Mouse (Mus musculus) hindbrain, embryonic 11.5 days (tissue): ENCODE results near the gene Gnai2. TPM values are rescaled to one million over a fixed set of nuclear protein-coding genes. Genes with fewer than 3 reads are reported as not detected.

Experiments used
- ATAC-seq: fragments of 200-750 bp; cut with Nextera tagmentation; 2 replicates; pipeline ENCODE4 v1.8.0; 2017; ENCODE audit warnings: mild to moderate bottlenecking, moderate TSS enrichment, moderate library complexity; ENCODE audit not compliant: low FRiP score
- DNase-seq: peaks from one replicate; pipeline ENCODE4 v3.0.0-alpha.2; 2015; ENCODE audit warnings: low spot score
- H3K27ac ChIP-seq: fragments of 300-500 bp; sonication (generic); 2 replicates; pipeline ENCODE4 v1.5.1; 2014; ENCODE audit warnings: mild to moderate bottlenecking, low read depth, low read length
- H3K27me3 ChIP-seq: fragments of 300-500 bp; sonication (generic); 2 replicates; pipeline ENCODE4 v1.6.1; 2014; ENCODE audit warnings: mild to moderate bottlenecking, low read length, moderate library complexity, mixed read lengths; ENCODE audit not compliant: control insufficient read depth, insufficient read depth
- H3K36me3 ChIP-seq: fragments of 300-500 bp; sonication (generic); 2 replicates; pipeline ENCODE4 v1.6.1; 2014; ENCODE audit warnings: mild to moderate bottlenecking, low read length, moderate library complexity, mixed read lengths; ENCODE audit not compliant: control insufficient read depth, insufficient read depth
- H3K4me1 ChIP-seq: fragments of 300-500 bp; sonication (generic); replicated peaks from 2 replicates; pipeline ENCODE4 v1.6.1; 2014; ENCODE audit warnings: low read length, mixed read lengths; ENCODE audit not compliant: control insufficient read depth, insufficient read depth
- H3K4me2 ChIP-seq: fragments of 300-500 bp; sonication (generic); replicated peaks from 2 replicates; pipeline ENCODE4 v1.6.1; 2014; ENCODE audit warnings: mild to moderate bottlenecking, low read depth, low read length
- H3K4me3 ChIP-seq: fragments of 300-500 bp; sonication (generic); 2 replicates; pipeline ENCODE4 v1.5.1; 2014; ENCODE audit warnings: low read depth, low read length
- H3K9ac ChIP-seq: fragments of 300-500 bp; sonication (generic); 2 replicates; pipeline ENCODE4 v1.6.1; 2014; ENCODE audit warnings: low read depth, low read length
- H3K9me3 ChIP-seq: fragments of 300-500 bp; sonication (generic); 2 replicates; pipeline ENCODE4 v1.6.1; 2016; ENCODE audit warnings: low read length; ENCODE audit not compliant: control insufficient read depth
- WGBS: fragments of 180-500 bp; shearing (Covaris S2); extraction: QIAGEN DNeasy Blood & Tissue Kit; methylation state at CpG from one replicate; pipeline ENCODE4 v1.1.7; 2014; 5-methylcytosine and 5-hydroxymethylcytosine counted together
- polyA plus RNA-seq: library from polyadenylated mRNA; unstranded; fragments of >200 nt; fragmentation: Nextera tagmentation; extraction: Ambion mirVana; gene quantifications from 2 replicates; pipeline ENCODE4 v1.2.1, GENCODE M21; 2014

Gene Gnai2
- polyA plus RNA-seq, 1 experiment from 2014 or later: 529 TPM

GRCm38 (mm10) chr9:107624951-107625350, 10.2 kb downstream of the Gnai2 start:
- 86% methylated on average over 3 of the region's 3 CpGs for WGBS
- peaks cover 11% of the 10 kb centered on the region for H3K36me3 ChIP-seq
- H3K9me3 ChIP-seq: no peaks in the 10 kb centered on the region
- H3K9ac ChIP-seq: no peak overlapping the region; the same call in 1 of the 2 replicates
- DNase-seq (no peak), ATAC-seq (no peak)
- peaks cover 38% of the 10 kb centered on the region for H3K4me1 ChIP-seq
- no peak overlapping the region for H3K4me2 ChIP-seq
- H3K4me3 ChIP-seq: no peak overlapping the region
- no peaks in the 10 kb centered on the region for H3K27me3 ChIP-seq
- 0 out of 2 replicates have a peak overlapping the region, but pooled peaks have one; percentile 20 for H3K27ac ChIP-seq

DNA sequence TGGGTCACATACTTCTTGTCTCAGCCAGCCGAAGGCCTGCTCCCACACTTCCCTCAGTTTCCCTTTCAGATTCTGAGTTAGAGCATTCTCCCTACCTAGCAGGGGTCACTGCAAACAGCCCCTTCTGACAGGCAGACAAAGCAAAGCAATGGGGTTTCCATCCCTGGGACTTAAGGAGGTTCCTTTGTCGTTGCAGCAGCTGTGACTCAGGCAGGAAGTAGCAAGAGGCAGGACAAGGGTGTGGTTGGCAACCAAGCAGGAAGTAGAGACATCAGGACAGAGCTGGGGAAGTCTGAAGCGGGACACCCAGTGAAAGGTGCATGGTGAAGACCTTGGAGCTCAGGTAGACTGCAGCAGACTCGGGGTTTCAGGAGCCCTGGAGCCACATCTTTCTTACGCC, 10.6 kb downstream of the Gnai2 start:
- peaks cover 15% of the 10 kb centered on the region for H3K36me3 ChIP-seq
- WGBS: 71% methylated on average over 5 of the region's 5 CpGs
- DNase-seq (no peak), ATAC-seq (no peak)
- H3K4me2 ChIP-seq: no peak overlapping the region
- 0 out of 2 replicates have a peak overlapping the region, but pooled peaks have one; percentile 20 for H3K27ac ChIP-seq
- no peaks in the 10 kb centered on the region for H3K27me3 ChIP-seq
- peaks cover 34% of the 10 kb centered on the region for H3K4me1 ChIP-seq
- H3K9me3 ChIP-seq: no peaks in the 10 kb centered on the region
- H3K9ac ChIP-seq: no peak overlapping the region; the same call in 1 of the 2 replicates
- H3K4me3 ChIP-seq: no peak overlapping the region

GRCm38 (mm10) chr9:107620954-107621353, 14.2 kb downstream of the Gnai2 start:
- Histone ChIP-seq H3K9me3 (no peaks in the 10 kb centered on the region), H3K4me2 (no peak overlapping the region), H3K27me3 (no peaks in the 10 kb centered on the region), H3K27ac (no peak overlapping the region), H3K4me3 (no peak overlapping the region), H3K9ac (no peak overlapping the region), H3K4me1 (peaks cover 2% of the 10 kb centered on the region; the same call in 1 of the 2 replicates), H3K36me3 (peaks cover 28% of the 10 kb centered on the region)
- no peak for DNase-seq
- ATAC-seq: no peak

DNA sequence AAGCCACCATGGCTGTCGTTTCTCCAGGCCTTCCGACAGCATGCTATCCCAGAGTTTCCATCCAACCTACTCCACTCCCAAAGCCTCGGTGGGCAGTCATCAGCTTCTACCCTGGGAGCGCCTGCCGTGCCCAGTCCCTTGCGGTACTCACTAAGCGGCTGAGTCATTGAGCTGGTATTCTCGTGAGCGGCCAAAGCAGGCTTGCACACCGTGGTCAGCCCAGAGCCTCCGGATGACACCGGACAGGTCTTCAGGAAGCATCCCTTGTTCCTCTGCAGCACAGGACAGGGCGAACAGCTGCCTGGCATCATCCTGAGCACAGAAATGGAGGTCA, 15.7 kb downstream of the Gnai2 start:
- Histone ChIP-seq H3K9me3 (no peaks in the 10 kb centered on the region), H3K36me3 (peaks cover 32% of the 10 kb centered on the region), H3K4me2 (no peak overlapping the region), H3K27me3 (no peaks in the 10 kb centered on the region), H3K9ac (no peak overlapping the region), H3K4me1 (peaks cover 7% of the 10 kb centered on the region), H3K27ac (0 out of 2 replicates have a peak overlapping the region, but pooled peaks have one; percentile 27), H3K4me3 (no peak overlapping the region)
- DNase-seq (no peak), ATAC-seq (no peak)
- WGBS: 84% methylated on average over 13 of the region's 13 CpGs

DNA sequence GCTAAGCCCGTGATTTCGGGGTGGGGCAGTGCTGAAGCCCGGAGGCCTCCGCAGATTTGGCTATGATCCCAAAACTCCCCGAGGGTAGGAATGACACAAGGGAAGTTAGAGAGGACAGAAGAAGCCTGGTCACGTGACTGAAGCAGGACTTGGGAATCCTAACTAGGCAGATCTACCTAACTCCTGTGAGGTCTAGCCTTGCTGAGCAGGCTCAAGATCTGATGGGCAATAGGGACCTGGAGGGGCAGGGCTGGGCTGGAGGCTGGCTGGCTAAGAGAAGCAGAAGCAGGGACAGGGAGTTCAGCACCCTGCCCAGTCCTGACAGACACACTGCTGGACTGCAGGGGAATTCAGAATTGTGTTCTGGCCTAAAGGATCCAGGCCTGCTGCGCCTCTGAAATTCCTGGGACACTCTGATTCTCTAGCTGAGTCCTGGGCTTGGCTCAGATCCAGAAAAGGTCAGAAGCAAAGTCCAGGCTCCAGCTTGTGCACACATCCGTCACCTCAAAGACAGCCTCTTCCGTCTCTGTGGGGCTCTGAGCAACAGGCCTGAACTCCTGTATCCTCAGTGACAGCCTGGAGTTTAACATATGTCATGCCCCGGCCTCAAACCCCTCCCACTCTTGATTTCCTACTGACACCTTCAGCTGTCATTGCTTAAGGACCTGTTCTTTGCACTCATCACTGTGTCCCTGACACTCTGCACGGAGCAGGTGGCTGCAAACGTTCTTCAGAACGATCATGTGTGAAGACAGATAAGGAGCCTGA, 16.2 kb downstream of the Gnai2 start:
- Histone ChIP-seq H3K4me2 (no peak overlapping the region), H3K9me3 (no peaks in the 10 kb centered on the region), H3K4me3 (no peak overlapping the region), H3K27ac (peak overlapping the region; percentile 17; the same call in 1 of the 2 replicates), H3K9ac (no peak overlapping the region), H3K27me3 (no peaks in the 10 kb centered on the region), H3K36me3 (peaks cover 30% of the 10 kb centered on the region), H3K4me1 (peaks cover 7% of the 10 kb centered on the region)
- ATAC-seq: no peak
- no peak for DNase-seq
- 80% methylated on average over 13 of the region's 13 CpGs for WGBS

GRCm38 (mm10) chr9:107618098-107618497, 17.1 kb downstream of the Gnai2 start:
- Histone ChIP-seq H3K27ac (no peak overlapping the region), H3K9ac (no peak overlapping the region), H3K36me3 (peaks cover 29% of the 10 kb centered on the region), H3K4me3 (no peak overlapping the region), H3K9me3 (no peaks in the 10 kb centered on the region), H3K27me3 (no peaks in the 10 kb centered on the region), H3K4me2 (no peak overlapping the region), H3K4me1 (peaks cover 7% of the 10 kb centered on the region)
- 93% methylated on average over 6 of the region's 6 CpGs for WGBS
- ATAC-seq: no peak
- no peak for DNase-seq

DNA sequence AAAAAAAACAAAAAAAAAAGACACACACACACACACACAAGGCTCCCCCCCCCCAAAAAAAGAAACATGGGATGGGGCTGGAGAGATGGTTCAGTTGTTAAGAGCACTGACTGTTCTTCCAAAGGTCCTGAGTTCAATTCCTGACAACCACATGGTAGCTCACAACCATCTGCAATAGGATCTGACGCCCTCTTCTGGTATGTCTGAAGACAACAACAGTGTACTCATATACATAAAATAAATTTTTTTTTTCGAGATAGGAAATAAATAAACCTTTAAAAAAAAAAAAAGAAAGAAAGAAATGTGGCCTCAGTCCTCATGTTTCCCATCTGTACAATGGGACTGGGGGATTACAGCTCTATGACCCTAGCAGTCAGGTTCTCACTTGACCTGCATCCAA, 17.7 kb downstream of the Gnai2 start:
- WGBS: 85% methylated on average over 2 of the region's 2 CpGs
- no peak overlapping the region for H3K4me3 ChIP-seq
- peaks cover 7% of the 10 kb centered on the region for H3K4me1 ChIP-seq
- no peak for ATAC-seq
- peaks cover 29% of the 10 kb centered on the region for H3K36me3 ChIP-seq
- H3K9me3 ChIP-seq: no peaks in the 10 kb centered on the region
- no peaks in the 10 kb centered on the region for H3K27me3 ChIP-seq
- no peak overlapping the region for H3K27ac ChIP-seq
- H3K4me2 ChIP-seq: no peak overlapping the region
- H3K9ac ChIP-seq: no peak overlapping the region
- DNase-seq: no peak

- peaks cover 27% of the 10 kb centered on the region for H3K36me3 ChIP-seq
- 52% methylated on average over 4 of the region's 4 CpGs for WGBS
- ATAC-seq (no peak), DNase-seq (peak; percentile 48)
- H3K4me1 ChIP-seq: peaks cover 16% of the 10 kb centered on the region
- H3K27me3 ChIP-seq: no peaks in the 10 kb centered on the region
- H3K4me2 ChIP-seq: no peak overlapping the region
- H3K4me3 ChIP-seq: no peak overlapping the region
- no peak overlapping the region for H3K9ac ChIP-seq
- no peaks in the 10 kb centered on the region for H3K9me3 ChIP-seq
- H3K27ac ChIP-seq: peak overlapping the region; percentile 61
These were observed 20.1 kb downstream of the Gnai2 start for GRCm38 (mm10) chr9:107615035-107615434.

GRCm38 (mm10) chr9:107612945-107613569, 22.1 kb downstream of the Gnai2 start:
- Histone ChIP-seq H3K4me2 (peak overlapping the region; percentile 25; the same call in 1 of the 2 replicates), H3K36me3 (peaks cover 20% of the 10 kb centered on the region), H3K9me3 (no peaks in the 10 kb centered on the region), H3K27me3 (no peaks in the 10 kb centered on the region), H3K4me1 (peaks cover 24% of the 10 kb centered on the region), H3K9ac (no peak overlapping the region; the same call in 1 of the 2 replicates), H3K4me3 (peak overlapping the region; percentile 18; the same call in 1 of the 2 replicates), H3K27ac (peak overlapping the region; percentile 94)
- ATAC-seq: peak; percentile 37
- 12% methylated on average over 12 of the region's 12 CpGs for whole genome bisulfite sequencing
- no peak for DNase-seq
